Mouse (Mus musculus) kidney, adult 9 months (tissue): ENCODE measurements around the gene Rufy4.

ENCODE experiments used
- DNase-seq: peaks from one replicate; pipeline ENCODE4 v3.0.0; 2022

Rufy4 gene

GRCm38 (mm10) chr1:74124991-74125552 lies at the start of gene Rufy4:
Rufy4 (plus strand) TSS chr1:74125541.
- peak; percentile 84 for DNase-seq

- DNase-seq, result no peak
Measured at GRCm38 (mm10) chr1:74076230-74076629, 49.1 kb upstream of the Rufy4 start.

- peak; percentile 96 for DNase-seq
Measured at GRCm38 (mm10) chr1:74077353-74077752, 48.0 kb upstream of the Rufy4 start.

GRCm38 (mm10) chr1:74081573-74081989 lies 43.8 kb upstream of the Rufy4 start:
- DNase-seq, result no peak

- DNase-seq, result peak; percentile 79
Measured at GRCm38 (mm10) chr1:74082841-74083463, 42.4 kb upstream of the Rufy4 start.

GRCm38 (mm10) chr1:74084065-74084705 lies 41.2 kb upstream of the Rufy4 start:
- DNase-seq, result no peak

- no peak for DNase-seq
Measured at GRCm38 (mm10) chr1:74084752-74085151, 40.6 kb upstream of the Rufy4 start.

- DNase-seq, result no peak
Measured at GRCm38 (mm10) chr1:74085566-74085965, 39.8 kb upstream of the Rufy4 start.

- DNase-seq, result no peak
Measured at GRCm38 (mm10) chr1:74088569-74088968, 36.8 kb upstream of the Rufy4 start.

- no peak for DNase-seq
Measured at GRCm38 (mm10) chr1:74090329-74090728, 35.0 kb upstream of the Rufy4 start.

- DNase-seq, result no peak
Measured at GRCm38 (mm10) chr1:74091138-74091537, 34.2 kb upstream of the Rufy4 start.

- DNase-seq, result no peak
Measured at GRCm38 (mm10) chr1:74091611-74092224, 33.6 kb upstream of the Rufy4 start.

- DNase-seq, result peak; percentile 57
Measured at GRCm38 (mm10) chr1:74092242-74092641, 33.1 kb upstream of the Rufy4 start.

- DNase-seq, result peak; percentile 77
Measured at GRCm38 (mm10) chr1:74093447-74093846, 31.9 kb upstream of the Rufy4 start.

GRCm38 (mm10) chr1:74094497-74095270 lies 30.7 kb upstream of the Rufy4 start:
- DNase-seq, result no peak

- DNase-seq, result peak; percentile 70
Measured at GRCm38 (mm10) chr1:74095296-74095695, 30.0 kb upstream of the Rufy4 start.

- no peak for DNase-seq
Measured at GRCm38 (mm10) chr1:74095728-74096127, 29.6 kb upstream of the Rufy4 start.

- DNase-seq, result no peak
Measured at GRCm38 (mm10) chr1:74098004-74099000, 27.0 kb upstream of the Rufy4 start.

- DNase-seq, result no peak
Measured at GRCm38 (mm10) chr1:74099001-74099435, 26.3 kb upstream of the Rufy4 start.

- DNase-seq, result no peak
Measured at GRCm38 (mm10) chr1:74103654-74104353, 21.5 kb upstream of the Rufy4 start.

- DNase-seq, result peak; percentile 73
Measured at GRCm38 (mm10) chr1:74105660-74106059, 19.7 kb upstream of the Rufy4 start.
